Mouse (Mus musculus): ENCODE data around the gene 2510009E07Rik. TPM values are rescaled to one million over a fixed set of nuclear protein-coding genes. Genes with fewer than 3 reads are reported as not detected.
A peak's percentile ranks its signal among the peaks of the same experiment; 100 is the strongest.

2510009E07Rik gene
- 22.9 and 23.2 TPM in 2 replicates for polyA plus RNA-seq (2014; fragmentation: Nextera tagmentation; extraction: Ambion mirVana)

GRCm38 (mm10) chr16:21694463-21695241 lies at the start of gene 2510009E07Rik:
TSS of gene 2510009E07Rik (minus strand) at chr16:21694665.
- Histone ChIP-seq H3K9ac (ENCODE audit: low read length) (peak within 1 kb of the TSS; percentile 92), H3K9me3 (ENCODE audit: control insufficient read depth, low read length) (no peaks in the 10 kb centered on the region), H3K27me3 (ENCODE audit: control insufficient read depth, insufficient read depth, low read length) (no peaks in the 10 kb centered on the region), H3K27ac (replicated peaks in 1 of 2; ENCODE audit: control insufficient read depth in 1 of 2, insufficient read depth in 1 of 2, low read depth in 2 of 2, low read length in 2 of 2) (peak within 1 kb of the TSS; percentile 92 to 94), H3K36me3 (ENCODE audit: control insufficient read depth, insufficient read depth, low read length) (no peaks in the 10 kb centered on the region), H3K4me1 (ENCODE audit: control insufficient read depth in 2 of 2, insufficient read depth in 2 of 2, low read length in 2 of 2) (peaks cover 14 to 24% of the 10 kb centered on the region in 2 experiments), H3K4me3 (ENCODE audit: control insufficient read depth in 1 of 2, insufficient read depth in 1 of 2, low read depth in 1 of 2, low read length in 2 of 2) (peak within 1 kb of the TSS; percentile 83 to 86), H3K4me2 (ENCODE audit: low read length) (peak within 1 kb of the TSS; percentile 99)
- under 1% methylated on average over 53 of the region's 61 CpGs for WGBS
- ATAC-seq (ENCODE audit: insufficient number of reproducible peaks, insufficient read depth, low FRiP score, low read depth), result peak; percentile 91

- Histone ChIP-seq H3K27me3 (ENCODE audit: control insufficient read depth, insufficient read depth, low read length) (no peaks in the 10 kb centered on the region), H3K27ac (replicated peaks in 1 of 2; ENCODE audit: control insufficient read depth in 1 of 2, insufficient read depth in 1 of 2, low read depth in 2 of 2, low read length in 2 of 2) (no peak overlapping the region), H3K9me3 (ENCODE audit: control insufficient read depth, low read length) (no peaks in the 10 kb centered on the region), H3K4me3 (ENCODE audit: control insufficient read depth in 1 of 2, insufficient read depth in 1 of 2, low read depth in 1 of 2, low read length in 2 of 2) (no peak overlapping the region), H3K9ac (ENCODE audit: low read length) (no peak overlapping the region), H3K36me3 (ENCODE audit: control insufficient read depth, insufficient read depth, low read length) (no peaks in the 10 kb centered on the region), H3K4me1 (ENCODE audit: control insufficient read depth in 2 of 2, insufficient read depth in 2 of 2, low read length in 2 of 2) (no peaks in the 10 kb centered on the region), H3K4me2 (ENCODE audit: low read length) (no peak overlapping the region)
- 67% methylated on average over 6 of the region's 6 CpGs for WGBS
- ATAC-seq (ENCODE audit: insufficient number of reproducible peaks, insufficient read depth, low FRiP score, low read depth), result no peak
Measured at GRCm38 (mm10) chr16:21743401-21743800, 48.9 kb upstream of the 2510009E07Rik start.

GRCm38 (mm10) chr16:21742898-21743297 lies 48.4 kb upstream of the 2510009E07Rik start:
- no peak overlapping the region for H3K9ac ChIP-seq (ENCODE audit: low read length)
- no peak overlapping the region for H3K27ac ChIP-seq (replicated peaks in 1 of 2; ENCODE audit: control insufficient read depth in 1 of 2, insufficient read depth in 1 of 2, low read depth in 2 of 2, low read length in 2 of 2)
- no peak for ATAC-seq (ENCODE audit: insufficient number of reproducible peaks, insufficient read depth, low FRiP score, low read depth)
- H3K4me3 ChIP-seq (ENCODE audit: control insufficient read depth in 1 of 2, insufficient read depth in 1 of 2, low read depth in 1 of 2, low read length in 2 of 2), result no peak overlapping the region
- 93% methylated on average over 5 of the region's 5 CpGs for WGBS
- no peaks in the 10 kb centered on the region for H3K27me3 ChIP-seq (ENCODE audit: control insufficient read depth, insufficient read depth, low read length)
- no peaks in the 10 kb centered on the region for H3K4me1 ChIP-seq (ENCODE audit: control insufficient read depth in 2 of 2, insufficient read depth in 2 of 2, low read length in 2 of 2)
- H3K9me3 ChIP-seq (ENCODE audit: control insufficient read depth, low read length), result no peaks in the 10 kb centered on the region
- H3K36me3 ChIP-seq (ENCODE audit: control insufficient read depth, insufficient read depth, low read length), result no peaks in the 10 kb centered on the region
- H3K4me2 ChIP-seq (ENCODE audit: low read length), result no peak overlapping the region

DNA sequence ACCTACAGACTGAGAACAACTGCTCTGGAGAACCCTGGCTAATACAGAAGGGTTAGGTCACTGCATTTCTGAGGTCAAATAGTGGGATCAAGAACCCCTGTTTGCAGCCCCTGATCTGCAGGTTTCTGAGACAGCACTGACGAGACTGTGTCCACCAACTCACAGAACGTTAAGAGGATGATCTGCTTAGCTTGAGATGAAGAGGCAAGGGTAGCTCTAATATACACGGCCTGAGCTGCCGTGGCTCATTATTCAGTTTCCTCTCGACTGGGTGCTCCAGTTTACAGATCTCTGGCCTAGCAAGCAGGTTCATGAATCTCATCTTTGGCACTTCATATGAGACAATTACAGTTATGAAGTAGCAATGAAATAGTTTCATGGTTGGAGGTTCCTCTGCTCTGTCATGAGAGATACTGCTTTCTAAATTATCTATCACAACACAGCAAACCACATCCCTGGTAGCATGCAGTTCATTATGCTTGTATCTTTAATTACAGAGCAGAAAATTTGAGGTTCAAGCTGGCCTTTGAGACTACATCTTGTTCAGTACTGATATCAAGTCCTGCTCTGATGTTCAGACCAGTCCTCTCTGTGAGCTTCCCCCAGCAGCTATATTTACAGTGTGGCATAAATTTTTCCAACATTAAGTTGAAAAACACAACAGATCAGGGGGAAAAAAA lies 47.9 kb upstream of the 2510009E07Rik start:
- Histone ChIP-seq H3K4me3 (ENCODE audit: control insufficient read depth in 1 of 2, insufficient read depth in 1 of 2, low read depth in 1 of 2, low read length in 2 of 2) (no peak overlapping the region), H3K4me1 (ENCODE audit: control insufficient read depth in 2 of 2, insufficient read depth in 2 of 2, low read length in 2 of 2) (no peaks in the 10 kb centered on the region), H3K4me2 (ENCODE audit: low read length) (no peak overlapping the region), H3K27ac (replicated peaks in 1 of 2; ENCODE audit: control insufficient read depth in 1 of 2, insufficient read depth in 1 of 2, low read depth in 2 of 2, low read length in 2 of 2) (no peak overlapping the region), H3K9ac (ENCODE audit: low read length) (no peak overlapping the region), H3K27me3 (ENCODE audit: control insufficient read depth, insufficient read depth, low read length) (no peaks in the 10 kb centered on the region), H3K36me3 (ENCODE audit: control insufficient read depth, insufficient read depth, low read length) (no peaks in the 10 kb centered on the region), H3K9me3 (ENCODE audit: control insufficient read depth, low read length) (no peaks in the 10 kb centered on the region)
- WGBS, result 82% methylated on average over 5 of the region's 5 CpGs
- no peak for ATAC-seq (ENCODE audit: insufficient number of reproducible peaks, insufficient read depth, low FRiP score, low read depth)

DNA sequence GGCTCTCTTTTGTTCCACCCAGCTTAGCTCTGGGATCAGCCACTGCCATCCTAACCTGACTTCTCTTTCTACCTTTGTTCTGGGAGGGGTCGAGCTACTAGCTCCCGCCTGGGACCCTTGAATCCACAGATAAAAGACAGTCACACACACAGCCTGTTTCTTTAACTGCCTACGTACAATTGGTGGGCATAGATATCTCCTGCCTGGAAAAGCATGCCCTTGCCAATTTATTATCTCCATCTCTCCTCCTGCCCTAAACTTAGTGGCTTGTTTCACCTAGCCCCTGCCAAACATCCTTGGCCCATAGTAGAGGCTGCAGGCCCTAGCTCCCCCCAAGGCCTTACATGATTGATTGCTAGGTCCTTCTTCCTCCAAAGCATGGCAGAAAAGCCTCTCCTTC lies 47.1 kb upstream of the 2510009E07Rik start:
- Histone ChIP-seq H3K4me1 (ENCODE audit: control insufficient read depth in 2 of 2, insufficient read depth in 2 of 2, low read length in 2 of 2) (no peaks in the 10 kb centered on the region), H3K9ac (ENCODE audit: low read length) (no peak overlapping the region), H3K36me3 (ENCODE audit: control insufficient read depth, insufficient read depth, low read length) (no peaks in the 10 kb centered on the region), H3K9me3 (ENCODE audit: control insufficient read depth, low read length) (no peaks in the 10 kb centered on the region), H3K27me3 (ENCODE audit: control insufficient read depth, insufficient read depth, low read length) (no peaks in the 10 kb centered on the region), H3K27ac (replicated peaks in 1 of 2; ENCODE audit: control insufficient read depth in 1 of 2, insufficient read depth in 1 of 2, low read depth in 2 of 2, low read length in 2 of 2) (no peak overlapping the region), H3K4me3 (ENCODE audit: control insufficient read depth in 1 of 2, insufficient read depth in 1 of 2, low read depth in 1 of 2, low read length in 2 of 2) (no peak overlapping the region), H3K4me2 (ENCODE audit: low read length) (no peak overlapping the region)
- no peak for ATAC-seq (ENCODE audit: insufficient number of reproducible peaks, insufficient read depth, low FRiP score, low read depth)
- 68% methylated on average over 3 of the region's 3 CpGs for WGBS

GRCm38 (mm10) chr16:21735638-21736037 lies 41.2 kb upstream of the 2510009E07Rik start:
- no peak overlapping the region for H3K27ac ChIP-seq (replicated peaks in 1 of 2; ENCODE audit: control insufficient read depth in 1 of 2, insufficient read depth in 1 of 2, low read depth in 2 of 2, low read length in 2 of 2)
- H3K9me3 ChIP-seq (ENCODE audit: control insufficient read depth, low read length), result no peaks in the 10 kb centered on the region
- no peaks in the 10 kb centered on the region for H3K27me3 ChIP-seq (ENCODE audit: control insufficient read depth, insufficient read depth, low read length)
- H3K4me1 ChIP-seq (ENCODE audit: control insufficient read depth in 2 of 2, insufficient read depth in 2 of 2, low read length in 2 of 2), result no peaks in the 10 kb centered on the region
- no peak overlapping the region for H3K9ac ChIP-seq (ENCODE audit: low read length)
- ATAC-seq (ENCODE audit: insufficient number of reproducible peaks, insufficient read depth, low FRiP score, low read depth), result no peak
- no peaks in the 10 kb centered on the region for H3K36me3 ChIP-seq (ENCODE audit: control insufficient read depth, insufficient read depth, low read length)
- no peak overlapping the region for H3K4me3 ChIP-seq (ENCODE audit: control insufficient read depth in 1 of 2, insufficient read depth in 1 of 2, low read depth in 1 of 2, low read length in 2 of 2)
- no peak overlapping the region for H3K4me2 ChIP-seq (ENCODE audit: low read length)
- WGBS, result 73% methylated on average over 1 of the region's 1 CpGs

DNA sequence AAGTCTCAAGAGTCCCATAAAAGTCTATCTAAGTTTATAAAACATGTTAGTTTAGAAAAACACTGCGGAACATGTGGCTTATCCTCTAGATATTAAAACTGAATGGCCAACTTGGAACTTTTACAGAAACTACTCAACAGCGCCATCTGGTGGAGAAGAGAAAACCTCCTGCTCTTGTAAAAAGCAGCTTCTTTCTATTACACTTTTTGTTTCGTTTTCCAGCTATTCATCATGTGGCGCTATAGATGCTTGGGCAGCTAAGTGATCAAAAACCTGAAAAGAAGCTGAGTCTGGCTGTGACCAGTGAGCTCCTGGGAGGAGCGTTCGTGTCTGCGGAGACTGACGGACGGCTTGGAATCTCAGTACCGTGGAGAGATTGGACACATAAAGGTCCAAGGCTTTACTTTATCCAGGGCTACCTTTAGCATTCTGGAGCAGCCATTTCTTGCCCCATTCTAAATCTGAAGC lies 33.5 kb upstream of the 2510009E07Rik start:
- Histone ChIP-seq H3K4me1 (ENCODE audit: control insufficient read depth in 2 of 2, insufficient read depth in 2 of 2, low read length in 2 of 2) (no peaks in the 10 kb centered on the region), H3K27me3 (ENCODE audit: control insufficient read depth, insufficient read depth, low read length) (0 out of 2 replicates have a peak, but pooled peaks cover 4% of the 10 kb centered on the region), H3K9me3 (ENCODE audit: control insufficient read depth, low read length) (no peaks in the 10 kb centered on the region), H3K9ac (ENCODE audit: low read length) (no peak overlapping the region; the same call in 1 of the 2 replicates), H3K36me3 (ENCODE audit: control insufficient read depth, insufficient read depth, low read length) (no peaks in the 10 kb centered on the region), H3K4me3 (ENCODE audit: control insufficient read depth in 1 of 2, insufficient read depth in 1 of 2, low read depth in 1 of 2, low read length in 2 of 2) (peak overlapping the region; percentile 29 to 52), H3K27ac (replicated peaks in 1 of 2; ENCODE audit: control insufficient read depth in 1 of 2, insufficient read depth in 1 of 2, low read depth in 2 of 2, low read length in 2 of 2) (no peak overlapping the region), H3K4me2 (ENCODE audit: low read length) (peak overlapping the region; percentile 45)
- WGBS, result 39% methylated on average over 10 of the region's 10 CpGs
- ATAC-seq (ENCODE audit: insufficient number of reproducible peaks, insufficient read depth, low FRiP score, low read depth), result no peak
